Mouse (Mus musculus): ENCODE data around the gene Jmjd8. TPM values are rescaled to one million over a fixed set of nuclear protein-coding genes. Genes with fewer than 3 reads are reported as not detected.
"Not testable (repeated sequence)": the region's sequence is repeated elsewhere in the genome, so short reads cannot be mapped to it uniquely, and the experiment has no call there.

Jmjd8 gene
- total RNA-seq (2015) = 12.0 and 15.6 TPM in 2 replicates
- total RNA-seq (2017) = 19.5 and 22.8 TPM in 2 replicates

GRCm38 (mm10) chr17:25828712-25829557, at the start of gene Jmjd8:
TSS of gene Jmjd8 (plus strand) at chr17:25828867.
- peak; percentile 56 for ATAC-seq (replicated peaks; ENCODE audit: poor library complexity)

GRCm38 (mm10) chr17:25781339-25781738, 47.3 kb upstream of the Jmjd8 start:
- ATAC-seq (replicated peaks; ENCODE audit: poor library complexity) = no peak

GRCm38 (mm10) chr17:25783086-25783485, 45.6 kb upstream of the Jmjd8 start:
- no peak for ATAC-seq (replicated peaks; ENCODE audit: poor library complexity)

DNA sequence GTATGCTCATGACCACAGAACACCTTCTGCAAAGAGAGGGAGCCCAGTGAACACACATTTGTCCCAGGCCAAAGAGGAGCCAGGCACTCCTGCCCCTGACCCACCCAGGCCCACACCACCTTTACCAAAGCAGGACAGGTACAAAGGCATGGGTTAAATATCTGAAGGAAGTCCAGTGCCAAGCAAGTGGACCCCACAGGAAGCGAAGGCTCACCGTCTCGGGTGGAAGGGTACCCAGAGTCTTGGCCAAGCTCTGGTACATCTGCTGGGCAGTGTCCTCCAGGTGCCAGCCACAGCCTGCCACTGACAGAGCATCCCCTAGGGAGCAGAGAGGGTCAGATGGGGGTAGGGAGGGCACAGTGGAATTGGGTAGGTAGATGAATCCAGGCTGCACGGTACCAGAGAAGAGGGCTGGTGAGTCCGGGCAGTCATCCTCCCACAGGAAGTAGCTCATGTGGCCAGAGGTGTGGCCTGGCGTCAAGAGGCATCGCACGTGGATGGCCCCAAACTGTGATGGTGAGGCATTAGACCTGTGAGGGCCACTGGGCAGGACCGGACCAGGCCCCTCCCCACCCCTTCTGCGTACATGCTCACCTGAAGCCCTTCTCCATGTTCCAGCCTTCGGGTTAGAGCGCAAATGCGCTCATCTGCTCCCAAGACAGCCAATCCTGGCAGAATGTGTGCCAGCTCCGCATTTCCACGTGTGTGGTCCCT, 44.6 kb upstream of the Jmjd8 start:
- ATAC-seq (replicated peaks; ENCODE audit: poor library complexity) = no peak

DNA sequence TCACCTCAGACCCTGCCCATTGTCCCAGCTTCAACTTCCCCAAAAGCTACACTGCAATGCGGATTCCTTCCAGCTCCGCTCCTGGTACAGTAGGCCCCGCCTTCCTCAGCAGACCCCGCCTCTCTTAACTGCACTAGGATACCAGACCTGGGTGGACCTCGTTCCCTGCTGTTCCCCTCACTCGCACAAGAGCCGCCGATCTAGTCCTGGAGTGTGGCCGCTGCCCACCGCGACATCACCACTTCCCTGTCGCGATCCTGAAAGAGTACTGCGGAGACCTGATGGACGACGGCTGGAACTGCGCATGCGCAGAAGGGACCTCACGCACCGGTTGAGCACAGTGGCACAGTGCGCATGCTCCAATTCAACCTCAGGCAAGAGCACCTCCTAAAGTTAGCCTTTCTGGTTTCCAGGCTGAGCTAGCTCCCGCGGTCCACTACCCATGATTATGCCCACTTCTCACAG, 43.4 kb upstream of the Jmjd8 start, which contains the start of gene Haghl:
Gene Haghl (minus strand): TSS at position 393 of the 465 bp plus-strand sequence.
- ATAC-seq (replicated peaks; ENCODE audit: poor library complexity) = peak; percentile 87

GRCm38 (mm10) chr17:25786280-25786679, 42.4 kb upstream of the Jmjd8 start, which contains the start of gene Ccdc78:
TSS of gene Ccdc78 (plus strand) at chr17:25786580.
- no peak for ATAC-seq (replicated peaks; ENCODE audit: poor library complexity)

DNA sequence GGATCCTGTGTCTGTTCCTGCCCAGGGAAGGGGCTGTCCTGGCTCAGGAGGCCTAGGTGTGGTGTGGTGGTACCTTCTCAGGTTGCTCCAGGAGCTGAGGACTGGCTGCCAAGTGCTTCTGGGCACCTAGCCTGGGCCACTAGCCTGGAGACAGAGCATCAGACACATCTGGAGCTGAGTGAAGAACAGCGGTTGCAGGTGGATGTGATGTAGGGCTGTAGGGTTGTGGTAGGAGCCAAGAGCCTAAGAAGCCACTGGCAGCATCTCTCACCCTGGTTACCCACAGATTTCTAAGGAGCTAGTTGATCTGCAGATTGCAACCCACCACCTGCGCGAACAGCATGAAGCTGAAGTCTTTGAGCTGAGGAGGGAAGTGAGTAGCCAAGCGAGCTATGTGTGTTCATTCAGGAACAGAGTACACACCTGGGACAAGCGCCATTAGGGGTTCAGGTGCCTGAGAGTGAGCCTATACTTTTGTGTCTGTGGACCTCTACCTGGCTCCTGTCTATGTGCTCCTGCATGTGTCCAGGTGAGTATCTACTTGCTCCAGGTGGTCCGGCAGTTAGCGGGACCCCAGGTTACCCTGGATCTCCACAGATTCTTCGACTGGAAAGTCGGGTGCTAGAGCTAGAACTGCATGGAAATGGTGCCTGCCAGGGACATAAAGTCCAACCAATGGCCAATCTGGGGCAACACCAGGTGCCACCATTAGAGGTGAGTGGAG, 41.7 kb upstream of the Jmjd8 start:
- ATAC-seq (replicated peaks; ENCODE audit: poor library complexity) = no peak

- ATAC-seq (replicated peaks; ENCODE audit: poor library complexity) = no peak
Observed at GRCm38 (mm10) chr17:25791320-25791842, 37.3 kb upstream of the Jmjd8 start.

GRCm38 (mm10) chr17:25791843-25792527, 36.7 kb upstream of the Jmjd8 start:
- peak; percentile 65 for ATAC-seq (replicated peaks; ENCODE audit: poor library complexity)

DNA sequence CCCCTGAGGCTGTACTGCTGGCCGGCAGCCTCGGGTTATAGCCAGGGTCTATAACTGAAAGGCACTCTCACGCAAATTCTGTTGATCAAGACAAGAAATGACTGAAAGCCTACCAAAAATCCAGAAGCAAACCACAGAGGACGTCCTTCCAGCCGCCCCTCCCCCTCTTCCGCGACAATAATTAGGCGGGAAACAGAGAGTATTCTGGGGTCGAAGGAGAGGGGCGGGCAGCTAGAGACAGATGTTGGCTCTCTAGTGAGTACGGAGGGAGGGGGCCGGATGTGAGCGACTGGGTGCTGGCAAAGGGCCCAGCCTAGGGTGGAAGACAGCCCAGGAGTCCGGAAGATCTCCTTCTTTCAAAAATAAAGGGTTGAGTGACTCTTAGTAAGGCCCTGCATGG, 36.1 kb upstream of the Jmjd8 start, which contains the start of gene Fam173a:
Gene Fam173a (minus strand): TSS at position 287 of the 400 bp plus-strand sequence.
- ATAC-seq (replicated peaks; ENCODE audit: poor library complexity) = peak; percentile 57

DNA sequence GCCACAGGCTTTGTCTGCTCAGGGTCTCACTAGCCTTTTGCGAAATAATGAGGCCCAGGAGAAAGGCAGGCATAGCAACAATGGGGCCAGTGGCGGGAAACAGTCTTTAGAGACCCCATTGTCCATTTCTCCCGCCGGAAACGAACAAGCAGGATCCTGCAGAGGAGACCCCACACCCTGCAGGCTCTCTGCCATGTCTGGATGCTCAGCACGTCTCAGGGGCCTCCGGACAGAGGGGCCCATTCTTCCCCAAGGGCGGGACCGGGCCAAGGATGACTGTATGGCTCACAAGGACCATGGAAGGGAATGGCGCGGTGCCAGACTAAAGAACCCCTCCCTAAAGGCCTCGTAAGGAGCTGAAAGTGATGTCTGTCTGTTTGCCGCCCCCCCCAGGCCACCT, 34.5 kb upstream of the Jmjd8 start:
- ATAC-seq (replicated peaks; ENCODE audit: poor library complexity) = no peak

- ATAC-seq (replicated peaks; ENCODE audit: poor library complexity) = no peak
Observed at GRCm38 (mm10) chr17:25794998-25795397, 33.7 kb upstream of the Jmjd8 start.

GRCm38 (mm10) chr17:25795609-25796092, 33.0 kb upstream of the Jmjd8 start, which contains the start of gene AC134908.4:
TSS of gene AC134908.4 (minus strand) at chr17:25795659.
- ATAC-seq (replicated peaks; ENCODE audit: poor library complexity) = no peak

- no peak for ATAC-seq (replicated peaks; ENCODE audit: poor library complexity)
Observed at GRCm38 (mm10) chr17:25796211-25796771, 32.4 kb upstream of the Jmjd8 start.

GRCm38 (mm10) chr17:25796951-25797369, 31.7 kb upstream of the Jmjd8 start, which contains the start of gene Metrn:
TSS of gene Metrn (minus strand) at chr17:25797136.
- ATAC-seq (replicated peaks; ENCODE audit: poor library complexity) = peak; percentile 78

DNA sequence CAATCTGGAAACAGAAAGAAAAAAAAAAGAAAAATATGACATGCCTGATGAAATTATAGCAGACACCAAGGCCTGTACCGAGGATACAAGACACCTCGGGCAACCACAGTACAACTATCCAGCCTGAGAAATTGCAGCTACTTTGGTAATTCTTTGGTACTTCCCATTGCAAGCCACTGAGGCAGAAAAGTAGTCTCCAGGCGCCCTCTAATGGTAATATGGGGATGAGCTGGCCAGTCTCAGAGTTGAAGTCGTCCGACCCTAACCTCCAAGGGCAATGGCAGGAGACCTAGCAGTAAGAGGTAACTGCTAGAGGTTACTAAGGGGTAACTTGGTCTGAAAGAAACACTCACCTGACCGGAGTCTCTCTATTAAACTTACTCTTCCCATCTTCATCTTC, 27.6 kb upstream of the Jmjd8 start:
- ATAC-seq (replicated peaks; ENCODE audit: poor library complexity) = peak; percentile 82

DNA sequence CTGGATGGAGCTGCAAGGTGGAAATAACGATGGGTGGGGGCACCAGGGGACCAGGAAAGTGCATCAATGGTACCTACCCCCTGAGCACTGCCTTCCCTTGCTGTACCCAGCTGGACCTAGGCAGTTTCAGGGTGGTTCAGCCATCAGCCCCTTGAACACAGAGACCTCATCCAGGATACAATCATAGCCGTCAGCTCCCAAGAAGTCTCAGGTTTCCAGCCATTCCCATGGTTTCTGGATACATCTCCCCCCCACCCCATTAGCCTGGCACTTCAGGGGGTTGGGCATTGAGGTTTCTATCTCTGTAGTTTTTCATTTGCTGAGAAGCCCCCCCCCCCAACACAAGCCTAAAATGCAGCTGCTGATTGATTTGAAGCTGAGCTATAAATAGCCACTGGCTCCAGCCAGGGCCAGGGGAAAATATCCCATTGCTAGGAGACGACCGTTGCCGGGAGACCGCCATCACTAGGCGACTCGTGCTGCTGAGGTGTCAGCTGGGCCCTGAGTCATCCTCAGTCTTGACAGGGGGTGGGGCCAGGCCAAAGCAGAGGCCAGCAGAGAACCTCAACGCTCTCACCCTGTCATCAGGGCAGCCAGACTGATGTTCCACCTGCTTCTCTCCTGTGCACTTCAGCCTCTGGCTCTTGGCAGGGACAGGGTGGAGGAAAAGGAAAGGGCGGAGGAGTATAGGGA, 25.7 kb upstream of the Jmjd8 start:
- no peak for ATAC-seq (replicated peaks; ENCODE audit: poor library complexity)

GRCm38 (mm10) chr17:25806507-25806906, 22.2 kb upstream of the Jmjd8 start:
- ATAC-seq (replicated peaks; ENCODE audit: poor library complexity) = no peak

DNA sequence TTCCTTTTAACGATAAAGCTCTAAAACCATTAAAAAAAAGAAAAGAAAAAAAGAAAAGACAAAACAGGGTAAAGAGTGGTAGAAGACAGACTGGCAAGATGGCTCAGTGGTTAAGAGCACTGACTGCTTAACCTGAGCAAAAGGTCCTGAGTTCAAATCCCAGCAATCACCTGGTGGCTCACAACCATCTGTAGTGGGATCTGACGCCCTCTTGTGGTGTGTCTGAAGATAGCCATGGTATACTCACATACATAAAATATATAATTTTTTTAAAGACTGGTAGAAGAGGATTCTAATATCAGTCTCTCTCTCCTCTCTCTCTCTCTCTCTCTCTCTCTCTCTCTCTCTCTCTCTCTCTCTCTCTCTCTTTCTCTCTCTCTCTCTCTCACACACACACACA, 21.2 kb upstream of the Jmjd8 start:
- not testable (repeated sequence) for ATAC-seq (replicated peaks; ENCODE audit: poor library complexity)

All from megakaryocyte progenitor cell, adult 5-6 weeks (primary cell).